Mouse (Mus musculus): ENCODE measurements at regions not wholly inside any gene's neighbourhood (a gene's known extent, or its start where the extent isn't known, plus 50 kb on each side); places are given as distances from the start of the nearest gene placed in this dataset.

GRCm38 (mm10) chr10:43750854-43751253, 150.7 kb downstream of the Qrsl1 start:
- H3K4me1 ChIP-seq (replicated peaks; ENCODE audit: control insufficient read depth, insufficient read depth, low read length), result peaks cover 8% of the 10 kb centered on the region
- H3K36me3 ChIP-seq (ENCODE audit: control insufficient read depth, insufficient read depth, low read length), result no peaks in the 10 kb centered on the region
- no peak overlapping the region for H3K4me3 ChIP-seq (ENCODE audit: low read length)
- H3K4me2 ChIP-seq (ENCODE audit: low read depth, low read length), result no peak overlapping the region
- H3K27me3 ChIP-seq (ENCODE audit: control insufficient read depth, insufficient read depth, low read depth, low read length), result no peaks in the 10 kb centered on the region
- no peak overlapping the region for H3K9ac ChIP-seq (ENCODE audit: low read length)
- H3K27ac ChIP-seq (ENCODE audit: low read length), result no peak overlapping the region
- 64% methylated on average over 10 of the region's 10 CpGs for WGBS
- no peak for ATAC-seq (ENCODE audit: low read depth)
- no peaks in the 10 kb centered on the region for H3K9me3 ChIP-seq (ENCODE audit: control insufficient read depth, low read length)

- no peak overlapping the region for H3K4me2 ChIP-seq (ENCODE audit: low read depth, low read length)
- H3K9ac ChIP-seq (ENCODE audit: low read length), result no peak overlapping the region
- 0 out of 2 replicates have a peak overlapping the region, but pooled peaks have one; percentile 43 for H3K27ac ChIP-seq (ENCODE audit: low read length)
- H3K4me3 ChIP-seq (ENCODE audit: low read length), result no peak overlapping the region
- peak; percentile 94 for ATAC-seq (ENCODE audit: low read depth)
- H3K36me3 ChIP-seq (ENCODE audit: control insufficient read depth, insufficient read depth, low read length), result no peaks in the 10 kb centered on the region
- WGBS, result 43% methylated on average over 5 of the region's 5 CpGs
- no peaks in the 10 kb centered on the region for H3K9me3 ChIP-seq (ENCODE audit: control insufficient read depth, low read length)
- peaks cover 8% of the 10 kb centered on the region for H3K4me1 ChIP-seq (replicated peaks; ENCODE audit: control insufficient read depth, insufficient read depth, low read length)
- H3K27me3 ChIP-seq (ENCODE audit: control insufficient read depth, insufficient read depth, low read depth, low read length), result no peaks in the 10 kb centered on the region
Measured at GRCm38 (mm10) chr10:43751881-43752675, 149.5 kb downstream of the Qrsl1 start.

- no peak overlapping the region for H3K9ac ChIP-seq (ENCODE audit: low read length)
- H3K4me2 ChIP-seq (ENCODE audit: low read depth, low read length), result no peak overlapping the region
- H3K4me1 ChIP-seq (replicated peaks; ENCODE audit: control insufficient read depth, insufficient read depth, low read length), result no peaks in the 10 kb centered on the region; the same call in 1 of the 2 replicates
- no peaks in the 10 kb centered on the region for H3K9me3 ChIP-seq (ENCODE audit: control insufficient read depth, low read length)
- H3K4me3 ChIP-seq (ENCODE audit: low read length), result no peak overlapping the region
- no peaks in the 10 kb centered on the region for H3K27me3 ChIP-seq (ENCODE audit: control insufficient read depth, insufficient read depth, low read depth, low read length)
- ATAC-seq (ENCODE audit: low read depth), result no peak
- H3K36me3 ChIP-seq (ENCODE audit: control insufficient read depth, insufficient read depth, low read length), result no peaks in the 10 kb centered on the region
- no peak overlapping the region for H3K27ac ChIP-seq (ENCODE audit: low read length)
- WGBS, result 63% methylated on average over 6 of the region's 6 CpGs
Measured at GRCm38 (mm10) chr10:43756881-43757565, 144.5 kb downstream of the Qrsl1 start.

GRCm38 (mm10) chr10:43758124-43759025, 143.2 kb downstream of the Qrsl1 start:
- no peaks in the 10 kb centered on the region for H3K9me3 ChIP-seq (ENCODE audit: control insufficient read depth, low read length)
- no peak overlapping the region for H3K4me3 ChIP-seq (ENCODE audit: low read length)
- no peak overlapping the region for H3K4me2 ChIP-seq (ENCODE audit: low read depth, low read length)
- no peak overlapping the region for H3K9ac ChIP-seq (ENCODE audit: low read length)
- ATAC-seq (ENCODE audit: low read depth), result no peak
- WGBS, result 69% methylated on average over 9 of the region's 10 CpGs
- H3K27ac ChIP-seq (ENCODE audit: low read length), result no peak overlapping the region
- H3K36me3 ChIP-seq (ENCODE audit: control insufficient read depth, insufficient read depth, low read length), result no peaks in the 10 kb centered on the region
- no peaks in the 10 kb centered on the region for H3K4me1 ChIP-seq (replicated peaks; ENCODE audit: control insufficient read depth, insufficient read depth, low read length)
- no peaks in the 10 kb centered on the region for H3K27me3 ChIP-seq (ENCODE audit: control insufficient read depth, insufficient read depth, low read depth, low read length)

- ATAC-seq (ENCODE audit: low read depth), result no peak
- no peak overlapping the region for H3K9ac ChIP-seq (ENCODE audit: low read length)
- H3K36me3 ChIP-seq (ENCODE audit: control insufficient read depth, insufficient read depth, low read length), result no peaks in the 10 kb centered on the region
- no peaks in the 10 kb centered on the region for H3K4me1 ChIP-seq (replicated peaks; ENCODE audit: control insufficient read depth, insufficient read depth, low read length)
- 73% methylated on average over 14 of the region's 14 CpGs for WGBS
- no peak overlapping the region for H3K4me3 ChIP-seq (ENCODE audit: low read length)
- no peaks in the 10 kb centered on the region; the same call in 1 of the 2 replicates for H3K9me3 ChIP-seq (ENCODE audit: control insufficient read depth, low read length)
- no peaks in the 10 kb centered on the region for H3K27me3 ChIP-seq (ENCODE audit: control insufficient read depth, insufficient read depth, low read depth, low read length)
- H3K4me2 ChIP-seq (ENCODE audit: low read depth, low read length), result no peak overlapping the region
- no peak overlapping the region for H3K27ac ChIP-seq (ENCODE audit: low read length)
Measured at GRCm38 (mm10) chr10:43759186-43759905, 142.2 kb downstream of the Qrsl1 start.

GRCm38 (mm10) chr10:43759906-43760281, 141.7 kb downstream of the Qrsl1 start:
- ATAC-seq (ENCODE audit: low read depth), result no peak
- 87% methylated on average over 5 of the region's 5 CpGs for WGBS
- no peaks in the 10 kb centered on the region; the same call in 1 of the 2 replicates for H3K9me3 ChIP-seq (ENCODE audit: control insufficient read depth, low read length)

GRCm38 (mm10) chr10:43761979-43762570, 139.5 kb downstream of the Qrsl1 start:
- Histone ChIP-seq H3K4me3 (ENCODE audit: low read length) (no peak overlapping the region), H3K4me2 (ENCODE audit: low read depth, low read length) (no peak overlapping the region), H3K27ac (ENCODE audit: low read length) (no peak overlapping the region), H3K4me1 (replicated peaks; ENCODE audit: control insufficient read depth, insufficient read depth, low read length) (no peaks in the 10 kb centered on the region), H3K9me3 (ENCODE audit: control insufficient read depth, low read length) (no peaks in the 10 kb centered on the region; the same call in 1 of the 2 replicates), H3K36me3 (ENCODE audit: control insufficient read depth, insufficient read depth, low read length) (no peaks in the 10 kb centered on the region), H3K9ac (ENCODE audit: low read length) (no peak overlapping the region), H3K27me3 (ENCODE audit: control insufficient read depth, insufficient read depth, low read depth, low read length) (no peaks in the 10 kb centered on the region)
- WGBS, result 74% methylated on average over 6 of the region's 6 CpGs
- ATAC-seq (ENCODE audit: low read depth), result no peak

More at GRCm38 (mm10) chr10:43759906-43760281, 141.7 kb downstream of the Qrsl1 start:
- Histone ChIP-seq H3K9ac (ENCODE audit: low read length) (no peak overlapping the region), H3K27ac (ENCODE audit: low read length) (no peak overlapping the region), H3K4me3 (ENCODE audit: low read length) (no peak overlapping the region), H3K4me2 (ENCODE audit: low read depth, low read length) (no peak overlapping the region), H3K36me3 (ENCODE audit: control insufficient read depth, insufficient read depth, low read length) (no peaks in the 10 kb centered on the region), H3K4me1 (replicated peaks; ENCODE audit: control insufficient read depth, insufficient read depth, low read length) (no peaks in the 10 kb centered on the region), H3K27me3 (ENCODE audit: control insufficient read depth, insufficient read depth, low read depth, low read length) (no peaks in the 10 kb centered on the region)

- Histone ChIP-seq H3K4me1 (replicated peaks; ENCODE audit: control insufficient read depth, insufficient read depth, low read length) (no peaks in the 10 kb centered on the region), H3K4me2 (ENCODE audit: low read depth, low read length) (no peak overlapping the region), H3K27ac (ENCODE audit: low read length) (no peak overlapping the region), H3K27me3 (ENCODE audit: control insufficient read depth, insufficient read depth, low read depth, low read length) (no peaks in the 10 kb centered on the region), H3K4me3 (ENCODE audit: low read length) (no peak overlapping the region), H3K9me3 (ENCODE audit: control insufficient read depth, low read length) (no peaks in the 10 kb centered on the region; the same call in 1 of the 2 replicates), H3K9ac (ENCODE audit: low read length) (no peak overlapping the region), H3K36me3 (ENCODE audit: control insufficient read depth, insufficient read depth, low read length) (no peaks in the 10 kb centered on the region)
- 91% methylated on average over 3 of the region's 3 CpGs for WGBS
- no peak for ATAC-seq (ENCODE audit: low read depth)
Measured at GRCm38 (mm10) chr10:43764581-43764980, 137.0 kb downstream of the Qrsl1 start.
